ENCODE assay signal across 10 mouse cellular contexts in the genomic region with DNA sequence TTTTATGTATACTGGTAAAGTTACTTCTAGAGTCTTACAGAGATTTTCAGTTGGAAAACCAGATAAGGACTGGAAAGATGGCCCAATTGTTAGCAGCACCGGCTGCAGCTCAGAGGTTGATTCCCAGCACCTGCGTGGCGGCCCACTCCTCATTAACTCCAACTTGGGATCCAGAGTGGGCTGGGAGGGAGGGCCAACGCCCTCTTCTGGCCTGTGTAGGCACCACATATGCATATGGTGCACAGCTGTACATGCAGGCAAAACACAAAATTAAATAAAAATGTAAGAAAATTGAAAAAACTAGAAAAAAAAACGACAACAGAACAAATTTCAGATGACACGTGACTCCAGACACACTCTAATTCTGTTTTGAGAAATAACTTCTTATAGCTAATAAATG. TPM values are rescaled to one million over a fixed set of nuclear protein-coding genes. Genes with fewer than 3 reads are reported as not detected.
DNase-seq lines count a peak whose midpoint lies in the region; ATAC-seq and TF ChIP-seq lines count a peak whose summit lies in the region.
"Had no signal": no experiment of that assay in that cellular context is flagged by ENCODE, and none has a peak within 500 bp of the region (broad histone marks: within the 10 kb centered on the region; RNA-seq: fewer than 3 reads in every experiment).

No protein-coding gene starts in this region.

- no peak overlapping the region for H3K9ac ChIP-seq in liver, adult 2 months (ENCODE audit: low read depth, low read length)
- 0 out of 2 replicates have a peak overlapping the region, but pooled peaks have one; percentile 96 for H3K9ac ChIP-seq in neural tube, embryonic 13.5 days

- no peak for TF ChIP-seq POLR2A in liver, adult 2 months (IDR thresholded peaks at IDR 0.05; ENCODE audit: extremely low read depth, insufficient read depth, low read length)
- no peak for TF ChIP-seq POLR2A in cortical plate, adult 2 months (IDR thresholded peaks at IDR 0.05; ENCODE audit: extremely low read depth, insufficient read depth, low read length)

- H3K36me3 ChIP-seq in erythroblast, embryonic 14.5 days (ENCODE audit: control insufficient read depth), result peaks cover 26% of the 10 kb centered on the region
- no peaks in the 10 kb centered on the region for H3K36me3 ChIP-seq in liver, adult 2 months (ENCODE audit: control insufficient read depth, insufficient read depth, low read length)
- H3K36me3 ChIP-seq in neural tube, embryonic 13.5 days, result no peaks in the 10 kb centered on the region

- peak overlapping the region; percentile 80 for H3K4me2 ChIP-seq in neural tube, embryonic 13.5 days

- peak overlapping the region; percentile 99 for H3K4me3 ChIP-seq in erythroblast, embryonic 14.5 days (replicated peaks)
- no peak overlapping the region for H3K4me3 ChIP-seq in liver, adult 2 months (ENCODE audit: insufficient read depth, low read depth, low read length)
- H3K4me3 ChIP-seq in cortical plate, adult 2 months (ENCODE audit: insufficient read depth, low read length), result peak overlapping the region; percentile 90; the same call in 1 of the 2 replicates
- H3K4me3 ChIP-seq in neural tube, embryonic 13.5 days, result 0 out of 2 replicates have a peak overlapping the region, but pooled peaks have one; percentile 90

- ATAC-seq in erythroblast, adult 5-6 weeks (replicated peaks; ENCODE audit: low FRiP score, poor library complexity, severe bottlenecking), result no peak
- ATAC-seq in neural tube, embryonic 13.5 days (ENCODE audit: low read depth), result no peak
- no peak for ATAC-seq in erythroid progenitor cell, adult 5-6 weeks (replicated peaks; ENCODE audit: low FRiP score, poor library complexity, severe bottlenecking)

- H3K4me1 ChIP-seq in erythroblast, embryonic 14.5 days (ENCODE audit: control insufficient read depth), result peaks cover 33% of the 10 kb centered on the region
- H3K4me1 ChIP-seq in liver, adult 2 months (ENCODE audit: control insufficient read depth, insufficient read depth, low read length), result peaks cover 14% of the 10 kb centered on the region
- peaks cover 7% of the 10 kb centered on the region; the same call in 1 of the 2 replicates for H3K4me1 ChIP-seq in cortical plate, adult 2 months (ENCODE audit: control insufficient read depth, insufficient read depth, low read length)
- peaks cover 43% of the 10 kb centered on the region for H3K4me1 ChIP-seq in neural tube, embryonic 13.5 days (replicated peaks)

- TF ChIP-seq CTCF in liver, adult 2 months (IDR thresholded peaks at IDR 0.05; ENCODE audit: low read depth, low read length), result peak; percentile 40; the same call in 1 of the 2 replicates
- no peak for TF ChIP-seq CTCF in cortical plate, adult 2 months (IDR thresholded peaks at IDR 0.05; ENCODE audit: extremely low read depth, insufficient read depth, low read length)

- WGBS in liver, adult 2 months, result 69% methylated on average over 6 of the region's 6 CpGs
- 68% methylated on average over 6 of the region's 6 CpGs for WGBS in neural tube, embryonic 13.5 days

- no peak overlapping the region for H3K27ac ChIP-seq in liver, adult 2 months (replicated peaks; ENCODE audit: insufficient read depth, low read depth, low read length)
- no peak overlapping the region for H3K27ac ChIP-seq in cortical plate, adult 2 months (ENCODE audit: insufficient read depth, low read length)
- peak overlapping the region; percentile 97 for H3K27ac ChIP-seq in neural tube, embryonic 13.5 days (replicated peaks)
- H3K27ac ChIP-seq: macrophage had no signal

- peaks cover 25% of the 10 kb centered on the region for H3K79me2 ChIP-seq in liver, adult 2 months (ENCODE audit: control insufficient read depth, insufficient read depth, low read length)

- no peak for DNase-seq in liver, adult 2 months (ENCODE audit: extremely low read depth, low read depth, low spot score)
- no peak for DNase-seq in liver
- DNase-seq in left cerebral cortex, adult 11 months (ENCODE audit: low spot score), result no peak
- DNase-seq: adrenal gland, postnatal 10 days had no signal

- H3K27me3 ChIP-seq in erythroblast, embryonic 14.5 days (ENCODE audit: control insufficient read depth), result no peaks in the 10 kb centered on the region
- no peaks in the 10 kb centered on the region for H3K27me3 ChIP-seq in liver, adult 2 months (ENCODE audit: control insufficient read depth, insufficient read depth, low read length)
- H3K27me3 ChIP-seq in neural tube, embryonic 13.5 days, result no peaks in the 10 kb centered on the region

- H3K9me3 ChIP-seq in erythroblast, embryonic 14.5 days (ENCODE audit: control insufficient read depth, low read length), result no peaks in the 10 kb centered on the region
- no peaks in the 10 kb centered on the region for H3K9me3 ChIP-seq in neural tube, embryonic 13.5 days

RNA-seq across cellular contexts. Expression of gene Map4k5, which starts 0.9 kb away (rescaled TPM):
- polyA plus RNA-seq in erythroblast, embryonic 14.5 days (2012), result 1.2 and 2.0 TPM in 2 replicates
- total RNA-seq in erythroblast, adult 5-6 weeks (2015; ENCODE audit: low replicate concordance), result 320 and 330 TPM in 2 replicates
- 596 and 599 TPM in 2 replicates for total RNA-seq in erythroblast, adult 5-6 weeks (2017; ENCODE audit: low replicate concordance)
- 15.6 and 16.2 TPM in 2 replicates for total RNA-seq in liver, adult 2 months (2014; rRNA removed)
- 1.8 and 3.6 TPM in 2 replicates for polyA plus RNA-seq in liver, adult 2 months (2012; rRNA removed)
- 25.3 and 25.9 TPM in 2 replicates for polyA plus RNA-seq in cortical plate, adult 2 months (2012; rRNA removed)
- 30.7 and 33.4 TPM in 2 replicates for polyA plus RNA-seq in neural tube, embryonic 13.5 days (2015; fragmentation: Nextera tagmentation; extraction: Ambion mirVana)
- total RNA-seq in erythroid progenitor cell, adult 5-6 weeks (2015; ENCODE audit: low replicate concordance), result 202 and 224 TPM in 2 replicates
- total RNA-seq in erythroid progenitor cell, adult 5-6 weeks (2017; ENCODE audit: low replicate concordance), result 300 and 358 TPM in 2 replicates

RNA-seq across cellular contexts. Expression of gene Atl1, which starts 1.5 kb away (rescaled TPM):
- 0.07 and 0.21 TPM in 2 replicates for polyA plus RNA-seq in erythroblast, embryonic 14.5 days (2012)
- 5.4 and 9.6 TPM in 2 replicates for total RNA-seq in erythroblast, adult 5-6 weeks (2015; ENCODE audit: low replicate concordance)
- 12.8 and 23.0 TPM in 2 replicates for total RNA-seq in erythroblast, adult 5-6 weeks (2017; ENCODE audit: low replicate concordance)
- total RNA-seq in liver, adult 2 months (2014; rRNA removed), result 1.5 and 1.7 TPM in 2 replicates
- 0.40 and 0.62 TPM in 2 replicates for polyA plus RNA-seq in liver, adult 2 months (2012; rRNA removed)
- 108 and 119 TPM in 2 replicates for polyA plus RNA-seq in cortical plate, adult 2 months (2012; rRNA removed)
- polyA plus RNA-seq in neural tube, embryonic 13.5 days (2015; fragmentation: Nextera tagmentation; extraction: Ambion mirVana), result 111 and 115 TPM in 2 replicates
- 6.1 and 12.6 TPM in 2 replicates for total RNA-seq in erythroid progenitor cell, adult 5-6 weeks (2015; ENCODE audit: low replicate concordance)
- 11.7 and 25.8 TPM in 2 replicates for total RNA-seq in erythroid progenitor cell, adult 5-6 weeks (2017; ENCODE audit: low replicate concordance)

Comparison
In these comparisons a context has a peak if more than half of its experiments do, and no peak if none do; other contexts are left out.
1. RNA of gene Atl1, which starts 1.5 kb away (polyA plus RNA-seq): 111 to 115 TPM in neural tube, embryonic 13.5 days and 108 to 119 TPM in cortical plate, adult 2 months; 0.40 to 0.62 TPM in liver, adult 2 months and 0.07 to 0.21 TPM in erythroblast, embryonic 14.5 days; every median in the first group is over 10 times any median in the second.